Mouse (Mus musculus) intestine, postnatal 0 days (tissue): ENCODE results near the gene Ccdc114. TPM values are rescaled to one million over a fixed set of nuclear protein-coding genes. Genes with fewer than 3 reads are reported as not detected.
"Not testable (repeated sequence)": the region's sequence is repeated elsewhere in the genome, so short reads cannot be mapped to it uniquely, and the experiment has no call there.

Source experiments
- ATAC-seq: fragments of 200-750 bp; cut with Nextera tagmentation; 2 replicates; pipeline ENCODE4 v1.8.0; 2017; ENCODE audit warnings: mild to moderate bottlenecking, moderate TSS enrichment, moderate library complexity
- H3K27ac ChIP-seq: fragments of 300-500 bp; sonication (generic); 2 replicates; pipeline ENCODE4 v1.5.1; 2014; ENCODE audit warnings: mild to moderate bottlenecking, low read depth, low read length, moderate library complexity
- H3K27me3 ChIP-seq: fragments of 300-500 bp; sonication (generic); replicated peaks from 2 replicates; pipeline ENCODE4 v1.6.1; 2014; ENCODE audit warnings: low read length, mixed read lengths; ENCODE audit not compliant: control insufficient read depth, insufficient read depth
- H3K36me3 ChIP-seq: fragments of 300-500 bp; sonication (generic); 2 replicates; pipeline ENCODE4 v1.6.1; 2014; ENCODE audit warnings: mild to moderate bottlenecking, moderate library complexity; ENCODE audit not compliant: control insufficient read depth, insufficient read depth
- H3K4me1 ChIP-seq: fragments of 300-500 bp; sonication (generic); replicated peaks from 2 replicates; pipeline ENCODE4 v1.6.1; 2014; ENCODE audit warnings: antibody characterized with exemption, low read length, mixed read lengths; ENCODE audit not compliant: control insufficient read depth, insufficient read depth
- H3K4me2 ChIP-seq: fragments of 300-500 bp; sonication (generic); replicated peaks from 2 replicates; pipeline ENCODE4 v1.6.1; 2014; ENCODE audit warnings: low read depth, mild to moderate bottlenecking, moderate library complexity
- H3K4me3 ChIP-seq: fragments of 300-500 bp; sonication (generic); 2 replicates; pipeline ENCODE4 v1.5.1; 2014; ENCODE audit warnings: low read depth, low read length
- H3K9ac ChIP-seq: fragments of 300-500 bp; sonication (generic); 2 replicates; pipeline ENCODE4 v1.6.1; 2014; ENCODE audit warnings: mild to moderate bottlenecking, low read depth, low read length
- H3K9me3 ChIP-seq: fragments of 300-500 bp; sonication (generic); 2 replicates; pipeline ENCODE4 v1.6.1; 2016; ENCODE audit warnings: mixed run types; ENCODE audit not compliant: control insufficient read depth
- CTCF ChIP-seq: sonication (generic); IDR thresholded peaks from 2 replicates; pipeline ENCODE4 v1.5.1; 2016; ENCODE audit warnings: low read depth, mild to moderate bottlenecking, control low read depth, antibody characterized with exemption, moderate library complexity
- WGBS: fragments of 180-500 bp; shearing (Covaris S2); extraction: QIAGEN DNeasy Blood & Tissue Kit; methylation state at CpG from one replicate; pipeline ENCODE4 v1.1.7; 2014; 5-methylcytosine and 5-hydroxymethylcytosine counted together
- polyA plus RNA-seq: library from polyadenylated mRNA; unstranded; fragments of >200 nt; fragmentation: Nextera tagmentation; extraction: Ambion mirVana; gene quantifications from 2 replicates; pipeline ENCODE4 v1.2.1, GENCODE M21; 2015

The Ccdc114 gene
- 2.9 and 3.3 TPM in 2 replicates for polyA plus RNA-seq

- WGBS, result 5% methylated on average over 24 of the region's 24 CpGs
- peak within 1 kb of the TSS; percentile 49; the same call in 1 of the 2 replicates for H3K9ac ChIP-seq
- peaks cover 8% of the 10 kb centered on the region; the same call in 1 of the 2 replicates for H3K4me1 ChIP-seq
- H3K4me2 ChIP-seq, result peak within 1 kb of the TSS; percentile 65
- H3K27me3 ChIP-seq, result no peaks in the 10 kb centered on the region
- TF ChIP-seq CTCF, result no peak
- H3K27ac ChIP-seq, result peak within 1 kb of the TSS; percentile 85
- peak within 1 kb of the TSS; percentile 43 for H3K4me3 ChIP-seq
- peak; percentile 72 for ATAC-seq
- H3K9me3 ChIP-seq, result no peaks in the 10 kb centered on the region
- no peaks in the 10 kb centered on the region for H3K36me3 ChIP-seq
These were observed at the start of gene Ccdc114 for GRCm38 (mm10) chr7:45923762-45924428. Gene Ccdc114, plus strand, starts transcription at chr7:45924072.

GRCm38 (mm10) chr7:45876895-45877294 is 47.0 kb upstream of the Ccdc114 start:
- Histone ChIP-seq H3K27me3 (no peaks in the 10 kb centered on the region), H3K4me1 (no peaks in the 10 kb centered on the region), H3K9ac (no peak overlapping the region), H3K9me3 (no peaks in the 10 kb centered on the region), H3K4me3 (no peak overlapping the region), H3K36me3 (peaks cover 58% of the 10 kb centered on the region), H3K27ac (no peak overlapping the region), H3K4me2 (no peak overlapping the region)
- 97% methylated on average over 7 of the region's 7 CpGs for WGBS
- ATAC-seq, result no peak
- TF ChIP-seq CTCF, result no peak

GRCm38 (mm10) chr7:45878278-45878677 is 45.6 kb upstream of the Ccdc114 start, which contains the start of gene Grin2d:
Gene Grin2d, minus strand, starts transcription at chr7:45878378.
- 91% methylated on average over 1 of the region's 1 CpGs for WGBS
- not testable (repeated sequence) for H3K9ac ChIP-seq, H3K4me3 ChIP-seq, H3K4me1 ChIP-seq, H3K27me3 ChIP-seq, H3K4me2 ChIP-seq, H3K27ac ChIP-seq, ATAC-seq, H3K9me3 ChIP-seq
- H3K36me3 ChIP-seq, result peaks cover 72% of the 10 kb centered on the region

GRCm38 (mm10) chr7:45880531-45880930 is 43.3 kb upstream of the Ccdc114 start:
- Histone ChIP-seq H3K4me2 (no peak overlapping the region), H3K27ac (no peak overlapping the region), H3K27me3 (no peaks in the 10 kb centered on the region), H3K9ac (no peak overlapping the region), H3K36me3 (peaks cover 86% of the 10 kb centered on the region), H3K4me3 (no peak overlapping the region), H3K9me3 (no peaks in the 10 kb centered on the region), H3K4me1 (no peaks in the 10 kb centered on the region)
- peak; percentile 11; the same call in 1 of the 2 replicates for TF ChIP-seq CTCF
- 96% methylated on average over 4 of the region's 4 CpGs for WGBS
- ATAC-seq, result no peak

GRCm38 (mm10) chr7:45881011-45881410 is 42.9 kb upstream of the Ccdc114 start:
- no peaks in the 10 kb centered on the region for H3K4me1 ChIP-seq
- no peaks in the 10 kb centered on the region for H3K9me3 ChIP-seq
- no peak for TF ChIP-seq CTCF
- H3K36me3 ChIP-seq, result peaks cover 81% of the 10 kb centered on the region
- H3K27me3 ChIP-seq, result no peaks in the 10 kb centered on the region
- no peak overlapping the region for H3K4me2 ChIP-seq
- ATAC-seq, result no peak
- WGBS, result 92% methylated on average over 2 of the region's 2 CpGs
- no peak overlapping the region for H3K4me3 ChIP-seq
- no peak overlapping the region for H3K27ac ChIP-seq
- H3K9ac ChIP-seq, result no peak overlapping the region

- no peak for ATAC-seq
These were observed 36.6 kb upstream of the Ccdc114 start for GRCm38 (mm10) chr7:45887246-45887645.

More at GRCm38 (mm10) chr7:45887246-45887645, 36.6 kb upstream of the Ccdc114 start:
- Histone ChIP-seq H3K9me3 (no peaks in the 10 kb centered on the region), H3K36me3 (peaks cover 32% of the 10 kb centered on the region), H3K4me2 (no peak overlapping the region), H3K27ac (no peak overlapping the region), H3K4me1 (no peaks in the 10 kb centered on the region), H3K9ac (no peak overlapping the region), H3K4me3 (no peak overlapping the region), H3K27me3 (no peaks in the 10 kb centered on the region)
- 71% methylated on average over 3 of the region's 3 CpGs for WGBS
- no peak for TF ChIP-seq CTCF
